Mouse (Mus musculus): ENCODE measurements around the gene Dnajc6. TPM values are rescaled to one million over a fixed set of nuclear protein-coding genes. Genes with fewer than 3 reads are reported as not detected.

Gene Dnajc6
- polyA plus RNA-seq, 2 experiments: 0.82 to 0.98 TPM

DNA sequence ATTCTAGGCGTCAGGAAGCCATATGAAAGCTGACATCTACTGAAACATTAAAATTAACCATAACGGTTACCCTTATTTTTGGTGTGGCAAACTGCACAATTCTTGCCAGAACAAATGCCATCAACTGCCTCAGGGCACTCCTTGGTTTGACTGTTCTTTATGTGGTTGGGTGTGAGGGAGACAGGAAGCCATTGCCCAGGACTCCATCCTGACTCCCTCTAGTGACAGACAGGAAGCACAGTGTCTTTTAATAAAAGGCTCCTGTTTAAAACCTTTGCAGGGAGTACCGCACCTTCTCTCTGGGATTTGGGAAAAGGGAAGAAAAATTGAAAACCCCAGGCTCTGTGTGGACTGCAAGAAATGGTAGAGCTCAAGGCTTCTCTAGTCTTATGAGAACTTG lies 30.2 kb upstream of the Dnajc6 start:
- peaks cover 25% of the 10 kb centered on the region for H3K36me3 ChIP-seq (ENCODE audit: control insufficient read depth, insufficient read depth, low read length)
- no peak for TF ChIP-seq POLR2A (IDR thresholded peaks at IDR 0.05; ENCODE audit: borderline replicate concordance, extremely low read depth, insufficient read depth, insufficient read length)
- no peak overlapping the region for H3K4me2 ChIP-seq (replicated peaks; ENCODE audit: low read depth, low read length, severe bottlenecking)
- H3K4me1 ChIP-seq (ENCODE audit: control insufficient read depth, insufficient read depth, low read length): no peaks in the 10 kb centered on the region
- H3K4me3 ChIP-seq (replicated peaks; ENCODE audit: low read length): no peak overlapping the region
- no peaks in the 10 kb centered on the region for H3K9me3 ChIP-seq (ENCODE audit: control insufficient read depth, low read length)
- ATAC-seq (ENCODE audit: low FRiP score, low read depth): no peak
- H3K27ac ChIP-seq (replicated peaks; ENCODE audit: low read depth, low read length): no peak overlapping the region
- no peak for DNase-seq (ENCODE audit: low spot score)
- 73% methylated on average over 3 of the region's 3 CpGs for WGBS
- H3K27me3 ChIP-seq (ENCODE audit: control insufficient read depth, insufficient read depth, low read length): no peaks in the 10 kb centered on the region
- no peak overlapping the region for H3K9ac ChIP-seq (ENCODE audit: low read depth, low read length, severe bottlenecking)

DNA sequence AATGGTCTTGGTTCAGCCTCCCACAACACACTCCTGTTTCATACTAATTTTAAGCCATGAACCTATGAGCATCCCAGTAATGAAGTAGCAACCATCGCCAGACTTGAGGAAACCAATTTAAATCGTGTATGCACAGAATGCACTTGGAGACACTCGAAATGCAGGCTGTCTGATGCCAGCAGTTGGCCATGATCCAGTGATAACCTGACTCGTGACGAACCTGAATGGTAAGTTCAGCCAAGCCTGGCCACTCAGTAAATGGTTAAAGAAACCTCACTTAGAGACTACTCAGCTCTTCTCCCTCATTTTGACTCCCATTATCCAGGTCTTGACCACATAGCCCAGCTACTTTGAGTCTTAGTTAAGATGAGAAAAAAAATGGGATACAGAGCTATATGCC lies 27.2 kb upstream of the Dnajc6 start:
- no peak for DNase-seq (ENCODE audit: low spot score)
- Histone ChIP-seq H3K9ac (ENCODE audit: low read depth, low read length, severe bottlenecking) (no peak overlapping the region), H3K36me3 (ENCODE audit: control insufficient read depth, insufficient read depth, low read length) (peaks cover 7% of the 10 kb centered on the region; the same call in 1 of the 2 replicates), H3K27me3 (ENCODE audit: control insufficient read depth, insufficient read depth, low read length) (no peaks in the 10 kb centered on the region), H3K4me3 (replicated peaks; ENCODE audit: low read length) (no peak overlapping the region), H3K9me3 (ENCODE audit: control insufficient read depth, low read length) (no peaks in the 10 kb centered on the region), H3K4me1 (ENCODE audit: control insufficient read depth, insufficient read depth, low read length) (no peaks in the 10 kb centered on the region), H3K4me2 (replicated peaks; ENCODE audit: low read depth, low read length, severe bottlenecking) (no peak overlapping the region), H3K27ac (replicated peaks; ENCODE audit: low read depth, low read length) (no peak overlapping the region)
- WGBS: 85% methylated on average over 5 of the region's 5 CpGs
- no peak for ATAC-seq (ENCODE audit: low FRiP score, low read depth)
- no peak for TF ChIP-seq POLR2A (IDR thresholded peaks at IDR 0.05; ENCODE audit: borderline replicate concordance, extremely low read depth, insufficient read depth, insufficient read length)

DNA sequence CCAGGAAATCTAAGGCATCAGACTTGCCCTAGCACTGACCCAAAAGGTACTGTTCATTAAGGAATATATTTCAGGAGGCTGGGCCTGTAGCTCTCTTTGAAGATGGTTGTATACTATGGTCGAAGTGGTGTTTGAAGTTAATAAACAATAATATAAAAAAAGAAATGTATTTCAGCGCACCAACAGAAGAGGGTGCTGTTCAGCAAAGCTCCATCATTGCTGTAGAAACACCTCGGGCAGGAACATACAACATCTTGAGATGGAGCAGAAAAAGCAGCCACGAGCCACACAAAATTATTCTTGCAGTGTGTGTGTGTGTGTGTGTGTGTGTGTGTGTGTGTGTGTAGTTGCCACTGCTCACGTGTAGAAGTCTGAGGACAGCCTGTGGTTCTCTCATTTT lies 25.9 kb upstream of the Dnajc6 start:
- Histone ChIP-seq H3K4me2 (replicated peaks; ENCODE audit: low read depth, low read length, severe bottlenecking) (no peak overlapping the region), H3K4me1 (ENCODE audit: control insufficient read depth, insufficient read depth, low read length) (no peaks in the 10 kb centered on the region), H3K4me3 (replicated peaks; ENCODE audit: low read length) (no peak overlapping the region), H3K9ac (ENCODE audit: low read depth, low read length, severe bottlenecking) (no peak overlapping the region), H3K27ac (replicated peaks; ENCODE audit: low read depth, low read length) (no peak overlapping the region), H3K9me3 (ENCODE audit: control insufficient read depth, low read length) (no peaks in the 10 kb centered on the region), H3K27me3 (ENCODE audit: control insufficient read depth, insufficient read depth, low read length) (no peaks in the 10 kb centered on the region), H3K36me3 (ENCODE audit: control insufficient read depth, insufficient read depth, low read length) (0 out of 2 replicates have a peak, but pooled peaks cover 3% of the 10 kb centered on the region)
- WGBS: 56% methylated on average over 5 of the region's 5 CpGs
- DNase-seq (ENCODE audit: low spot score) (no peak), ATAC-seq (ENCODE audit: low FRiP score, low read depth) (no peak)
- TF ChIP-seq POLR2A (IDR thresholded peaks at IDR 0.05; ENCODE audit: borderline replicate concordance, extremely low read depth, insufficient read depth, insufficient read length): no peak

DNA sequence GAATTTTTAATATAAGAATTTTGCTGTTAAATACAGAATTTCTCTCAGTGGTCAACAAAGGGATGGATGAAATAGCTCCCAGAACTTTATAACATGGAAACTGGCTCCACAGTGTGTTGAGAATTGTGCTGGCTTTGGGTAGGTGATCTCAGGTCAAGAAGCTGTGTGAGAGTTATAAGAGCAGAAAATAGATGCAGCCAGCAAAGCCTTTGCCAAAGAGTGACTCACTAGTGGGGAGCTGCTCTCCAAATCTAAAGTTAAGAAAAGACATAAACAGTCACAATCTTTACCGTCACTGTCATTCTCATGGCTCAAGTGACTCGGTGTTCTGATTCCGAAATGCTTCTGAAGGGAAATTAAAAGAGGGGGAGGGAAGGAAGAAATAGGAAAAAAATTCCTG lies 23.7 kb upstream of the Dnajc6 start:
- H3K9ac ChIP-seq (ENCODE audit: low read depth, low read length, severe bottlenecking): no peak overlapping the region
- H3K9me3 ChIP-seq (ENCODE audit: control insufficient read depth, low read length): no peaks in the 10 kb centered on the region
- no peak overlapping the region for H3K27ac ChIP-seq (replicated peaks; ENCODE audit: low read depth, low read length)
- no peak overlapping the region for H3K4me3 ChIP-seq (replicated peaks; ENCODE audit: low read length)
- H3K27me3 ChIP-seq (ENCODE audit: control insufficient read depth, insufficient read depth, low read length): no peaks in the 10 kb centered on the region
- no peak for ATAC-seq (ENCODE audit: low FRiP score, low read depth)
- no peaks in the 10 kb centered on the region for H3K4me1 ChIP-seq (ENCODE audit: control insufficient read depth, insufficient read depth, low read length)
- DNase-seq (ENCODE audit: low spot score): no peak
- TF ChIP-seq POLR2A (IDR thresholded peaks at IDR 0.05; ENCODE audit: borderline replicate concordance, extremely low read depth, insufficient read depth, insufficient read length): no peak
- no peaks in the 10 kb centered on the region for H3K36me3 ChIP-seq (ENCODE audit: control insufficient read depth, insufficient read depth, low read length)
- 87% methylated on average over 3 of the region's 3 CpGs for WGBS
- H3K4me2 ChIP-seq (replicated peaks; ENCODE audit: low read depth, low read length, severe bottlenecking): no peak overlapping the region

DNA sequence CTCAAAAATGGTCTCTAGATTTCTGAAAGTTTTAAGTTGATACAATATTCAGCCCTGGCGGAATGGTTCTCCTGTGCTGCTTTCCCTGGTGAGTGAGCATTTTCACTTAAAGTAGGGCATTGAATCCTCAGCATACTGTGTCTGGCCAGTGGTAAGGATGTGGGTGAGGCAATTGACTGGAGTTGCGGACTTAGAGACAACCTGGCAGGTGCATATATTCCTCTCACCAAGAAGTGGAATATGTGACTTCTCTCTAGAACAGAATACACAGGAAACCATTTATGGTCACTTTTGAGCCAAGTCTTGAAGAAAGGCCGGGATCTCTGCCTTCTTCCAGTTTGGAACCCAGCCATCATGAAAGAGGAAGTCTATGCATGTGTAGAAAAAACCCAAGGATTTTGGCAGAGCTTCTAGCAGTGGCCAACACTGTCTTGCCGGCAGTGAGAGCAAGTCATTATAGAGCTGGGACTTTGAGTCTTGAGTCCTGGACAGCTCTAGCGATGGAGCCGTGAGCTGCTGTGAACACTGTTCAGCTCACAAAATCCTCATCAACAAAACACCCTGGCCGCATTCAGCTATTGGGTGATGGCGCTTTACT lies 6.0 kb upstream of the Dnajc6 start:
- Histone ChIP-seq H3K27me3 (ENCODE audit: control insufficient read depth, insufficient read depth, low read length) (0 out of 2 replicates have a peak, but pooled peaks cover 3% of the 10 kb centered on the region), H3K27ac (replicated peaks; ENCODE audit: low read depth, low read length) (no peak overlapping the region), H3K4me2 (replicated peaks; ENCODE audit: low read depth, low read length, severe bottlenecking) (no peak overlapping the region), H3K4me3 (replicated peaks; ENCODE audit: low read length) (no peak overlapping the region), H3K9ac (ENCODE audit: low read depth, low read length, severe bottlenecking) (no peak overlapping the region), H3K36me3 (ENCODE audit: control insufficient read depth, insufficient read depth, low read length) (no peaks in the 10 kb centered on the region), H3K9me3 (ENCODE audit: control insufficient read depth, low read length) (no peaks in the 10 kb centered on the region), H3K4me1 (ENCODE audit: control insufficient read depth, insufficient read depth, low read length) (peaks cover 4% of the 10 kb centered on the region; the same call in 1 of the 2 replicates)
- no peak for DNase-seq (ENCODE audit: low spot score)
- TF ChIP-seq POLR2A (IDR thresholded peaks at IDR 0.05; ENCODE audit: borderline replicate concordance, extremely low read depth, insufficient read depth, insufficient read length): no peak
- 78% methylated on average over 8 of the region's 8 CpGs for WGBS
- ATAC-seq (ENCODE audit: low FRiP score, low read depth): no peak
